Mouse (Mus musculus): ENCODE measurements around the gene Fmo1.

DNA sequence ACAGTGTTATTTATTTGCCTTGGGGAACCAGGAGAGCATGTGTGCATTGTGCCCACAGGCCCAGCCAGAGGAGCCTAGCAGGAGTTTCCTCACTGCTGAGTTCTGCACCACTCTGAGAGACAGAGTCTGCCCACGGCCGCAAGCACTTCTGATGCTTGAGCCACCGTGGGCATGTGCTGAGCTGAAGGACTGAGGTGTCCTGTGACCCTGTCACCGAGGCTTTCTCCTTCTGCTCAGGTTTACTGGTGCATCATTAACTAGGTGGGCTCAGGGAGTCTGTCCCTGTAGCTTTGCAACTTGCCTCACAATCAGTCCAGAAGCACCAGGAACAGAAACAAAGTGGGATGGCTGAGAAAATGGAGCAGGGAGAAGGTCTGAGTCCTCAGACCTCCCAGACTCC is 51.5 kb downstream of the Fmo1 start:
- no peak for TF ChIP-seq CTCF (IDR thresholded peaks at IDR 0.05; ENCODE audit: borderline replicate concordance, insufficient read depth, low read length)
- TF ChIP-seq POLR2A (IDR thresholded peaks at IDR 0.05; ENCODE audit: low read depth, low read length): no peak
